Mouse (Mus musculus): ENCODE data around the gene Tmem110.

GRCm38 (mm10) chr14:30880251-30880650, 54.9 kb downstream of the Tmem110 start:
- TF ChIP-seq E2F4 (IDR thresholded peaks at IDR 0.05; ENCODE audit: insufficient read depth): no peak
- TF ChIP-seq POLR2A (IDR thresholded peaks at IDR 0.05; ENCODE audit: insufficient read length, low read depth): no peak
- no peak for TF ChIP-seq CEBPB (IDR thresholded peaks at IDR 0.05; ENCODE audit: insufficient read depth, poor library complexity, severe bottlenecking)

Data from myocyte (in vitro differentiated cells).